Mouse (Mus musculus): ENCODE data around the gene Zbtb20. TPM values are rescaled to one million over a fixed set of nuclear protein-coding genes. Genes with fewer than 3 reads are reported as not detected.

Gene Zbtb20
- polyA plus RNA-seq, 1 experiment: 0.13 TPM

DNA sequence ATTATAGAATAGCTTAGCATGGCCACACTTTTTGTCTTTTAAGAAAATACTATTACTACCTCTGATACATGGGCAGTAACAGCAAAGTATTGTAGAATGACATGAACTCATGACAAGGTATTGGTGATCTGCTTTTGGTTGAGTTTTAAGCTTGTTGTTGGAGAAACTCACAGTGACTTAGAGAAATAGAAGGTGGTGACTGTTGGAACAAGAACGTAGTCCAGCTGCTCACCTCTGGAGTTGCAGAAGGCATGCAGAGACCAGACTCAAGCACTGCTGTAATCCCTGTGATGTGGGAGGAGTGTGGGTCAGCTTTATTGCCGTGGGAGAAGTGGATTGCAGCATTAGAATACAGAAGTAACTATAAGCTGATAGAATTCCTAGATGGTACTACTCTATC lies 361.9 kb downstream of the Zbtb20 start:
- no peak overlapping the region for H3K4me3 ChIP-seq (replicated peaks)
- no peaks in the 10 kb centered on the region for H3K4me1 ChIP-seq (ENCODE audit: control insufficient read depth)
- no peaks in the 10 kb centered on the region for H3K36me3 ChIP-seq (ENCODE audit: control insufficient read depth)
- no peaks in the 10 kb centered on the region for H3K9me3 ChIP-seq (ENCODE audit: control insufficient read depth, low read length)
- TF ChIP-seq TAL1 (IDR thresholded peaks at IDR 0.05; ENCODE audit: low read length) (no peak), GATA1 (IDR thresholded peaks at IDR 0.05; ENCODE audit: low read length) (no peak)
- H3K27me3 ChIP-seq (ENCODE audit: control insufficient read depth): no peaks in the 10 kb centered on the region

- no peaks in the 10 kb centered on the region for H3K9me3 ChIP-seq (ENCODE audit: control insufficient read depth, low read length)
- H3K4me1 ChIP-seq (ENCODE audit: control insufficient read depth): no peaks in the 10 kb centered on the region
- H3K4me3 ChIP-seq (replicated peaks): no peak overlapping the region
- H3K36me3 ChIP-seq (ENCODE audit: control insufficient read depth): no peaks in the 10 kb centered on the region
- no peak for TF ChIP-seq GATA1 (IDR thresholded peaks at IDR 0.05; ENCODE audit: low read length)
- no peak for TF ChIP-seq TAL1 (IDR thresholded peaks at IDR 0.05; ENCODE audit: low read length)
- H3K27me3 ChIP-seq (ENCODE audit: control insufficient read depth): no peaks in the 10 kb centered on the region
Observed at GRCm38 (mm10) chr16:43247026-43247425, 371.3 kb downstream of the Zbtb20 start.

DNA sequence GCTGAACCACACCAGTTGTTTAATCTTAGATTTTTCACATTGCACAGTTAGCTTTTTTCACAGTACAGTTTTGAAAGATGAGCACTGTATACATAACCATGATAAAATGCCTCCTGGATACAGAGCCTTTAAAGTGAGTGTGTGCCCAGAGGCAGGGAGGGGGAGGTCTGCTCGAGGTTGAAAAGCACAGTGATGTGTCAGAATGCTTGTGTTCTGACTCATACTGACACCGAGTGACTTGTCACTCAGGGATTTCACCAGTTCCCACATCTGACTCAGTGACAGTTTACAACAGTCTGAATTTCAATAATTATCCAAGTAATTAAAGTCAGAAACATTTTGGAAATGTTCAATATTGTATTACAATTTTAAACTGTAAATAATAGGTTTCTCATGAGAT lies 377.4 kb downstream of the Zbtb20 start:
- Histone ChIP-seq H3K4me1 (ENCODE audit: control insufficient read depth) (no peaks in the 10 kb centered on the region), H3K4me3 (replicated peaks) (no peak overlapping the region), H3K9me3 (ENCODE audit: control insufficient read depth, low read length) (no peaks in the 10 kb centered on the region), H3K36me3 (ENCODE audit: control insufficient read depth) (no peaks in the 10 kb centered on the region), H3K27me3 (ENCODE audit: control insufficient read depth) (no peaks in the 10 kb centered on the region)
- TF ChIP-seq TAL1 (IDR thresholded peaks at IDR 0.05; ENCODE audit: low read length) (no peak), GATA1 (IDR thresholded peaks at IDR 0.05; ENCODE audit: low read length) (no peak)

- Histone ChIP-seq H3K4me3 (replicated peaks) (no peak overlapping the region), H3K36me3 (ENCODE audit: control insufficient read depth) (no peaks in the 10 kb centered on the region), H3K4me1 (ENCODE audit: control insufficient read depth) (no peaks in the 10 kb centered on the region), H3K9me3 (ENCODE audit: control insufficient read depth, low read length) (no peaks in the 10 kb centered on the region), H3K27me3 (ENCODE audit: control insufficient read depth) (no peaks in the 10 kb centered on the region)
- no peak for TF ChIP-seq GATA1 (IDR thresholded peaks at IDR 0.05; ENCODE audit: low read length)
- TF ChIP-seq TAL1 (IDR thresholded peaks at IDR 0.05; ENCODE audit: low read length): no peak
Observed at GRCm38 (mm10) chr16:43253746-43254145, 378.1 kb downstream of the Zbtb20 start.

GRCm38 (mm10) chr16:43256191-43256899 lies 380.7 kb downstream of the Zbtb20 start:
- Histone ChIP-seq H3K4me3 (replicated peaks) (no peak overlapping the region), H3K9me3 (ENCODE audit: control insufficient read depth, low read length) (no peaks in the 10 kb centered on the region), H3K27me3 (ENCODE audit: control insufficient read depth) (no peaks in the 10 kb centered on the region), H3K36me3 (ENCODE audit: control insufficient read depth) (no peaks in the 10 kb centered on the region), H3K4me1 (ENCODE audit: control insufficient read depth) (no peaks in the 10 kb centered on the region)
- TF ChIP-seq GATA1 (IDR thresholded peaks at IDR 0.05; ENCODE audit: low read length) (no peak), TAL1 (IDR thresholded peaks at IDR 0.05; ENCODE audit: low read length) (no peak)

GRCm38 (mm10) chr16:43256900-43257281 lies 381.2 kb downstream of the Zbtb20 start:
- TF ChIP-seq GATA1 (IDR thresholded peaks at IDR 0.05; ENCODE audit: low read length) (no peak), TAL1 (IDR thresholded peaks at IDR 0.05; ENCODE audit: low read length) (no peak)

GRCm38 (mm10) chr16:43259466-43259865 lies 383.8 kb downstream of the Zbtb20 start:
- TF ChIP-seq TAL1 (IDR thresholded peaks at IDR 0.05; ENCODE audit: low read length): no peak
- Histone ChIP-seq H3K4me3 (replicated peaks) (no peak overlapping the region), H3K36me3 (ENCODE audit: control insufficient read depth) (no peaks in the 10 kb centered on the region), H3K4me1 (ENCODE audit: control insufficient read depth) (no peaks in the 10 kb centered on the region), H3K9me3 (ENCODE audit: control insufficient read depth, low read length) (no peaks in the 10 kb centered on the region), H3K27me3 (ENCODE audit: control insufficient read depth) (no peaks in the 10 kb centered on the region)

More at GRCm38 (mm10) chr16:43256900-43257281, 381.2 kb downstream of the Zbtb20 start:
- Histone ChIP-seq H3K9me3 (ENCODE audit: control insufficient read depth, low read length) (no peaks in the 10 kb centered on the region), H3K4me1 (ENCODE audit: control insufficient read depth) (no peaks in the 10 kb centered on the region), H3K36me3 (ENCODE audit: control insufficient read depth) (no peaks in the 10 kb centered on the region), H3K4me3 (replicated peaks) (no peak overlapping the region), H3K27me3 (ENCODE audit: control insufficient read depth) (no peaks in the 10 kb centered on the region)

DNA sequence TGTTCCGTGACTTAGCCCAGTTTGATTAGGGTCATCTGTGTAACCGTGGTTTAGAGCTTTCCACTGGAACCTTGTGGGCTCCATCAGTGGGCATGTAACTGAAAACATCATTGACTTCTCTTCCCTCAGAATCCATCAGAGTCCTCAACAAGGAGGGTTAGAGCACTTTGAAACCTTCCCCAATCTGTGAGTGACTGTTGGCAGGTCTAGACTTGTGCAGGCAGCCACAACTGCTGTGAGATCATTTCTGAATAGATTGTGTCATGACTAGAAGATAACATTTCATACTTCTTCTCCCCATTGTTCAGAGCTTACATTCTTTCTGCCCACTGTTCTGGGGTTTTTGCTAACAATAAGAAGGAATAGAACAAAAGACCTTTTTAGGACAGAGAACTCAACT lies 385.2 kb downstream of the Zbtb20 start:
- no peaks in the 10 kb centered on the region for H3K9me3 ChIP-seq (ENCODE audit: control insufficient read depth, low read length)
- no peaks in the 10 kb centered on the region for H3K27me3 ChIP-seq (ENCODE audit: control insufficient read depth)
- no peak for TF ChIP-seq GATA1 (IDR thresholded peaks at IDR 0.05; ENCODE audit: low read length)
- TF ChIP-seq TAL1 (IDR thresholded peaks at IDR 0.05; ENCODE audit: low read length): no peak
- no peak overlapping the region for H3K4me3 ChIP-seq (replicated peaks)
- H3K4me1 ChIP-seq (ENCODE audit: control insufficient read depth): no peaks in the 10 kb centered on the region
- no peaks in the 10 kb centered on the region for H3K36me3 ChIP-seq (ENCODE audit: control insufficient read depth)

DNA sequence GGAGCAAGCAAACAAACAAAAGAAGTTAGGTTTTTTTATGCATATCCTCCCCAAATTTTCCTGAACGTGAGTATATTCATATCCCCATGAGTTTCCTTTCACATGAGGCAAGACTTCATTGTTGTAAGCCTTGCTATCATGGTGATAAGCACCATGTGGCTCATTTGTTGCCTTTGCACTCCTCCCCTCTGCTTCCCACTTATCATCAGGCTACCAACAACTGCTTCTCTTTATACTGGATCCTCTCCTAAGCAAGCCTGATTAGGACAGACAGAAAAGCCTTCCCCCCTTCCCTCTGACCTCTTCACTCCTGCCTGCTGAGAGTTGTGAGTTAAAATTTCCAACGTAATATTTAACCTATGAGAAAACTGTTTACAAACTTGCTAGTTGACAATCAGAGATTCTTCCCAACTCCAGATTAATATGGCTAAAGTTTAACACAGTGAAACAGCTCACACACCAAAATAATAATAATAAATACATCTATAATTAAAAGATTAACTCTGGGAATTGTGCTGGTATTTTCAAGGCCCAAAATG lies 398.4 kb downstream of the Zbtb20 start:
- no peak for TF ChIP-seq GATA1 (IDR thresholded peaks at IDR 0.05; ENCODE audit: low read length)
- TF ChIP-seq TAL1 (IDR thresholded peaks at IDR 0.05; ENCODE audit: low read length): no peak
- H3K4me3 ChIP-seq (replicated peaks): no peak overlapping the region

More for the DNA sequence above, 398.4 kb downstream of the Zbtb20 start:
- no peaks in the 10 kb centered on the region for H3K27me3 ChIP-seq (ENCODE audit: control insufficient read depth)
- no peaks in the 10 kb centered on the region for H3K9me3 ChIP-seq (ENCODE audit: control insufficient read depth, low read length)
- no peaks in the 10 kb centered on the region for H3K4me1 ChIP-seq (ENCODE audit: control insufficient read depth)
- H3K36me3 ChIP-seq (ENCODE audit: control insufficient read depth): no peaks in the 10 kb centered on the region

Data from erythroblast, embryonic 14.5 days (primary cell).